Mouse (Mus musculus) leukemia stem cell, adult 10-12 weeks (primary cell): ENCODE data around the gene Phf5a. TPM values are rescaled to one million over a fixed set of nuclear protein-coding genes. Genes with fewer than 3 reads are reported as not detected.

ENCODE experiments used
- polyA plus RNA-seq: library from polyadenylated mRNA; stranded (reverse); fragments of >175 nt; gene quantifications from 2 replicates; pipeline ENCODE4 v1.2.3, GENCODE M21; 2012; ENCODE audit warnings: low replicate concordance

Phf5a gene
- 4.9 and 15.2 TPM in 2 replicates for polyA plus RNA-seq

GRCm38 (mm10) chr15:81871604-81872261, at the start of gene Phf5a:
Phf5a (minus strand) TSS chr15:81871911.

GRCm38 (mm10) chr15:81872262-81873136, 788 bp upstream of the Phf5a start, which contains the start of gene Aco2:
Aco2 (plus strand) TSS chr15:81872309.

GRCm38 (mm10) chr15:81858517-81859329, 13.0 kb downstream of the Phf5a start, which contains the start of gene Tob2:
Tob2 (minus strand) TSS chr15:81858796.

Other genes starting within 250 kb of the Phf5a start
- 5.4 and 18.7 TPM in 2 replicates for gene L3mbtl2, start 208.0 kb downstream of the Phf5a start, polyA plus RNA-seq
- gene Chadl, start 174.6 kb downstream of the Phf5a start, polyA plus RNA-seq: 0.09 and 0.52 TPM in 2 replicates
- gene Zc3h7b, start 126.9 kb downstream of the Phf5a start, polyA plus RNA-seq: 57.6 and 58.2 TPM in 2 replicates
- 503 and 523 TPM in 2 replicates for gene Rangap1, start 126.4 kb downstream of the Phf5a start, polyA plus RNA-seq
- 11.4 and 65.8 TPM in 2 replicates for gene Tef, start 69.5 kb downstream of the Phf5a start, polyA plus RNA-seq
- 81.3 and 104 TPM in 2 replicates for gene Tob2, start 13.1 kb downstream of the Phf5a start, polyA plus RNA-seq
- 159 and 185 TPM in 2 replicates for gene Aco2, start 398 bp upstream of the Phf5a start, polyA plus RNA-seq
- 79.7 and 137 TPM in 2 replicates for gene Polr3h, start 54.3 kb upstream of the Phf5a start, polyA plus RNA-seq
- gene Csdc2, start 64.8 kb upstream of the Phf5a start, polyA plus RNA-seq: 0.75 and 1.6 TPM in 2 replicates
- gene Pmm1, start 89.0 kb upstream of the Phf5a start, polyA plus RNA-seq: 126 and 148 TPM in 2 replicates
- gene 1700029P11Rik, start 108.6 kb upstream of the Phf5a start, polyA plus RNA-seq: not detected in 2 replicates
- gene Xrcc6, start 115.9 kb upstream of the Phf5a start, polyA plus RNA-seq: 4.7 and 11.7 TPM in 2 replicates
- 67.1 and 216 TPM in 2 replicates for gene Desi1, start 162.0 kb upstream of the Phf5a start, polyA plus RNA-seq
- 6.4 and 229 TPM in 2 replicates for gene Snu13, start 175.7 kb upstream of the Phf5a start, polyA plus RNA-seq
- not detected in 2 replicates for gene 4930407I10Rik, start 187.2 kb upstream of the Phf5a start, polyA plus RNA-seq
- gene Mei1, start 198.1 kb upstream of the Phf5a start, polyA plus RNA-seq: not detected in 2 replicates